Mouse (Mus musculus): ENCODE measurements at regions not wholly inside any gene's neighbourhood (a gene's known extent, or its start where the extent isn't known, plus 50 kb on each side); places are given as distances from the start of the nearest gene placed in this dataset.

- H3K9me3 ChIP-seq (ENCODE audit: control insufficient read depth, low read length): no peaks in the 10 kb centered on the region
- ATAC-seq (ENCODE audit: insufficient read depth): no peak
- no peak overlapping the region for H3K4me3 ChIP-seq (ENCODE audit: insufficient read depth in 1 of 2, low read depth in 2 of 2, low read length in 2 of 2)
- TF ChIP-seq CTCF (IDR thresholded peaks at IDR 0.05; ENCODE audit: low read depth) (no peak), EP300 (IDR thresholded peaks at IDR 0.05; ENCODE audit: low read depth) (no peak)
- no peaks in the 10 kb centered on the region for H3K27me3 ChIP-seq (ENCODE audit: control insufficient read depth, insufficient read depth, low read length)
- peak overlapping the region; percentile 28; the same call in 1 of the 2 replicates for H3K4me2 ChIP-seq (ENCODE audit: low read depth)
- WGBS (ENCODE audit: insufficient replicate concordance): 35% methylated on average over 2 of the region's 2 CpGs
- no peak overlapping the region for H3K9ac ChIP-seq (replicated peaks)
- no peaks in the 10 kb centered on the region for H3K36me3 ChIP-seq (replicated peaks; ENCODE audit: control insufficient read depth, insufficient read depth, low read depth)
- no peak for DNase-seq (ENCODE audit: low read depth in 3 of 3, low spot score in 3 of 3)
- H3K27ac ChIP-seq: no peak overlapping the region
- H3K4me1 ChIP-seq (replicated peaks; ENCODE audit: control insufficient read depth in 2 of 2, insufficient read depth in 2 of 2, low read length in 1 of 2): peaks cover 0 to 3% of the 10 kb centered on the region in 2 experiments; a peak in 1 of 4 replicates
Observed at GRCm38 (mm10) chr5:129299456-129299765, 201.6 kb upstream of the Sfswap start.

DNA sequence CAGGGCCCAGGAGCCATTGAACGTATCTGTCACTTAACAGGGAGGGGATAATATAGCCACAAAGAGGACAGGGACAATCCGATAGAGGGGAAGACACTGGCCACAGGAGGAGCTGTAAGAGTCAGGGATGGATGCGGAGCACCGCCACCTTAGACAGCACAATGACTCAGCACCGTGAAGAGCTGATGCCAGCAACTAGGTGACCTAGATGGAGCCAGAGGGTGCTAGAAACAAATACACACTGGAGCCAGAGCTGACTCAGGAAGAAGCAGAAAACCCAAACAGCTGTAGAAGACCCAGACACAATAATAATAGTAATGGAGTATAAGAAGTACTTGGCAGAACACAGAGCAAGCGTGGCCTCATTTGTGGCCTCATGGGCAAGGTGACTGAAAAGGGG, 200.6 kb upstream of the Sfswap start:
- H3K27ac ChIP-seq: no peak overlapping the region
- H3K4me1 ChIP-seq (replicated peaks; ENCODE audit: control insufficient read depth in 2 of 2, insufficient read depth in 2 of 2, low read length in 1 of 2): peaks cover 0 to 3% of the 10 kb centered on the region in 2 experiments; a peak in 1 of 4 replicates
- ATAC-seq (ENCODE audit: insufficient read depth): no peak
- no peaks in the 10 kb centered on the region for H3K27me3 ChIP-seq (ENCODE audit: control insufficient read depth, insufficient read depth, low read length)
- DNase-seq (ENCODE audit: low read depth in 3 of 3, low spot score in 3 of 3): no peak
- no peak overlapping the region for H3K4me2 ChIP-seq (ENCODE audit: low read depth)
- no peaks in the 10 kb centered on the region for H3K36me3 ChIP-seq (replicated peaks; ENCODE audit: control insufficient read depth, insufficient read depth, low read depth)
- no peak overlapping the region for H3K9ac ChIP-seq (replicated peaks)
- TF ChIP-seq EP300 (IDR thresholded peaks at IDR 0.05; ENCODE audit: low read depth): no peak
- no peak for TF ChIP-seq CTCF (IDR thresholded peaks at IDR 0.05; ENCODE audit: low read depth)
- no peaks in the 10 kb centered on the region for H3K9me3 ChIP-seq (ENCODE audit: control insufficient read depth, low read length)
- 62% methylated on average over 6 of the region's 6 CpGs for WGBS (ENCODE audit: insufficient replicate concordance)
- no peak overlapping the region for H3K4me3 ChIP-seq (ENCODE audit: insufficient read depth in 1 of 2, low read depth in 2 of 2, low read length in 2 of 2)

DNA sequence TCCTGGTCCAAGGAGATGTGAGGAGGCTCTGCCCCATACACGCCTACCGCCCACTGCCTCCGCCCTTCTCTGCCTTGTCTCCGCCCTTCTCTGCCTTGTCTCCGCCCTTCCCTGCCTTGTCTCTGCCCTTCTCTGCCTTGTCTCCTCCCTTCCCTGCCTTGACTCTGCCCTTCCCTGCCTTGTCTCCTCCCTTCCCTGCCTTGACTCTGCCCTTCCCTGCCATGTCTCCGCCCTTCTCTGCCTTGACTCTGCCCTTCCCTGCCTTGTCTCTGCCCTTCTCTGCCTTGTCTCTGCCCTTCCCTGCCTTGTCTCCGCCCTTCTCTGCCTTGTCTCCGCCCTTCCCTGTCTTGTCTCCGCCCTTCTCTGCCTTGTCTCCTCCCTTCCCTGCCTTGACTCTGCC, 185.4 kb upstream of the Sfswap start:
- WGBS (ENCODE audit: insufficient replicate concordance): 48% methylated on average over 9 of the region's 9 CpGs
- DNase-seq (ENCODE audit: low read depth in 3 of 3, low spot score in 3 of 3): no peak
- H3K27me3 ChIP-seq (ENCODE audit: control insufficient read depth, insufficient read depth, low read length): no peaks in the 10 kb centered on the region
- no peak overlapping the region for H3K27ac ChIP-seq
- ATAC-seq (ENCODE audit: insufficient read depth): no peak
- H3K36me3 ChIP-seq (replicated peaks; ENCODE audit: control insufficient read depth, insufficient read depth, low read depth): no peaks in the 10 kb centered on the region
- no peak overlapping the region for H3K9ac ChIP-seq (replicated peaks)
- TF ChIP-seq EP300 (IDR thresholded peaks at IDR 0.05; ENCODE audit: low read depth): no peak
- TF ChIP-seq CTCF (IDR thresholded peaks at IDR 0.05; ENCODE audit: low read depth): no peak
- no peak overlapping the region for H3K4me3 ChIP-seq (ENCODE audit: insufficient read depth in 1 of 2, low read depth in 2 of 2, low read length in 2 of 2)
- no peaks in the 10 kb centered on the region for H3K9me3 ChIP-seq (ENCODE audit: control insufficient read depth, low read length)
- H3K4me1 ChIP-seq (replicated peaks; ENCODE audit: control insufficient read depth in 2 of 2, insufficient read depth in 2 of 2, low read length in 1 of 2): no peaks in the 10 kb centered on the region
- no peak overlapping the region for H3K4me2 ChIP-seq (ENCODE audit: low read depth)

- DNase-seq (ENCODE audit: low read depth in 3 of 3, low spot score in 3 of 3) (no peak), ATAC-seq (ENCODE audit: insufficient read depth) (no peak)
- no peak overlapping the region for H3K27ac ChIP-seq
- H3K4me3 ChIP-seq (ENCODE audit: insufficient read depth in 1 of 2, low read depth in 2 of 2, low read length in 2 of 2): no peak overlapping the region
- 27% methylated on average over 11 of the region's 11 CpGs for WGBS (ENCODE audit: insufficient replicate concordance)
- H3K4me1 ChIP-seq (replicated peaks; ENCODE audit: control insufficient read depth in 2 of 2, insufficient read depth in 2 of 2, low read length in 1 of 2): no peaks in the 10 kb centered on the region
- TF ChIP-seq EP300 (IDR thresholded peaks at IDR 0.05; ENCODE audit: low read depth) (no peak), CTCF (IDR thresholded peaks at IDR 0.05; ENCODE audit: low read depth) (0 out of 2 replicates have a peak, but pooled peaks have one; percentile 11)
- no peak overlapping the region for H3K9ac ChIP-seq (replicated peaks)
- no peaks in the 10 kb centered on the region for H3K9me3 ChIP-seq (ENCODE audit: control insufficient read depth, low read length)
- no peaks in the 10 kb centered on the region for H3K27me3 ChIP-seq (ENCODE audit: control insufficient read depth, insufficient read depth, low read length)
- no peaks in the 10 kb centered on the region for H3K36me3 ChIP-seq (replicated peaks; ENCODE audit: control insufficient read depth, insufficient read depth, low read depth)
- H3K4me2 ChIP-seq (ENCODE audit: low read depth): no peak overlapping the region
Observed at GRCm38 (mm10) chr5:129331094-129331523, 169.9 kb upstream of the Sfswap start.

DNA sequence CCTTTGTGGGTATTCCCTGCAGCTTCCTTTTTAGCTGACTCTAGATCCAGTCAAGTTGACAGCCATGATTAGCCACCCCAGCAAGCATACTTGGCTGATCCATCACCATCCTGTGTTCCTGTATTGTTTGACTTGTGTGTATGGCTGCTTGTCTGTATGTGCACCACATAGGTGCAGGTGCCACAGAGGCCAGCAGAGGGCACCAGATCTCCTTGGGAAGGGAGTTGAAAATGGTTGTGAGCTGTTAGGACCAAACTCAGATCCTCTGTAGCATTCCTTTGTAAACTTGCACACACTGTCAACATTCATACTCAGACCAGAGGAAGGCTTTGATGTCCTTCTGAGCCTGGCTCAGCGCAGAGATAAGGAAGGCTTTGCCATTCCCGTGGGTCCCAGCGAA, 169.0 kb upstream of the Sfswap start:
- no peaks in the 10 kb centered on the region for H3K9me3 ChIP-seq (ENCODE audit: control insufficient read depth, low read length)
- no peak overlapping the region for H3K4me3 ChIP-seq (ENCODE audit: insufficient read depth in 1 of 2, low read depth in 2 of 2, low read length in 2 of 2)
- no peaks in the 10 kb centered on the region for H3K4me1 ChIP-seq (replicated peaks; ENCODE audit: control insufficient read depth in 2 of 2, insufficient read depth in 2 of 2, low read length in 1 of 2)
- H3K27ac ChIP-seq: no peak overlapping the region
- H3K9ac ChIP-seq (replicated peaks): no peak overlapping the region
- no peak for ATAC-seq (ENCODE audit: insufficient read depth)
- TF ChIP-seq EP300 (IDR thresholded peaks at IDR 0.05; ENCODE audit: low read depth) (no peak), CTCF (IDR thresholded peaks at IDR 0.05; ENCODE audit: low read depth) (peak; percentile 53)
- no peak overlapping the region for H3K4me2 ChIP-seq (ENCODE audit: low read depth)
- WGBS (ENCODE audit: insufficient replicate concordance): 74% methylated on average over 3 of the region's 3 CpGs
- no peaks in the 10 kb centered on the region for H3K27me3 ChIP-seq (ENCODE audit: control insufficient read depth, insufficient read depth, low read length)
- H3K36me3 ChIP-seq (replicated peaks; ENCODE audit: control insufficient read depth, insufficient read depth, low read depth): no peaks in the 10 kb centered on the region
- no peak for DNase-seq (ENCODE audit: low read depth in 3 of 3, low spot score in 3 of 3)

Data from liver, embryonic 14.5 days (tissue).